Mouse (Mus musculus) heart, postnatal 36 days (tissue): ENCODE results near the gene Tsc22d4. TPM values are rescaled to one million over a fixed set of nuclear protein-coding genes. Genes with fewer than 3 reads are reported as not detected.

Experiments
- DNase-seq, 2 experiments: peaks; one replicate each; pipeline ENCODE4 v3.0.0; 2021 to 2022
- intact Hi-C: fragments of 180-260 bp; cut with DNase I; formaldehyde crosslinking; loops from one replicate; pipeline ENCODE4 v1.15.1; 2025
- total RNA-seq, 2 experiments: library from RNA; stranded (reverse); gene quantifications; 2 replicates each; pipeline ENCODE4 v1.2.3; 2021

The Tsc22d4 gene
- total RNA-seq, 2 experiments from 2014 or later: 260 to 268 TPM

DNA sequence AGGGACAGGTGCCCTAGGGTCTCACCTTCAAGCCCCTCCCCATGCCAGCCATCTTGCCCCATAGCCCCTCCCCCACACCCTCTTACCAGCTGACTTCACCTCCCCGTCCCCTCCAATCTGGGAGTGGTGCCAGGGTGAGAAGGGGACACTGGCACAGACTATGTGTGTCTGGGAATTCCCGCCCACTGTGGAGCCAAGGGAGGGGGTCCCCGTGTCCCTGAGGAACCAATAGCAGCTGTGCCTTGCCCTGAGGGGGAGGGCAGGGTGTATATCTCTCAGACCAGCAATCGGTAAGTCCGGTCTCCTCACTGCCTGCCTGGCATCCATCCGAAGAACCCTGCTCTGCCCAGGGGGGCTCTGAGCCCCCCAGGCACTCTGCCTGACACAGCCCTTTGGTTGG is 12.4 kb downstream of the Tsc22d4 start:
- intact Hi-C loops: loop anchor here (1.0 to 5.0 kb wide), 3 partner anchors 17 to 171 kb away; partner anchors contain the start of gene Nyap1
- peak; percentile 44 to 47 for DNase-seq

DNA sequence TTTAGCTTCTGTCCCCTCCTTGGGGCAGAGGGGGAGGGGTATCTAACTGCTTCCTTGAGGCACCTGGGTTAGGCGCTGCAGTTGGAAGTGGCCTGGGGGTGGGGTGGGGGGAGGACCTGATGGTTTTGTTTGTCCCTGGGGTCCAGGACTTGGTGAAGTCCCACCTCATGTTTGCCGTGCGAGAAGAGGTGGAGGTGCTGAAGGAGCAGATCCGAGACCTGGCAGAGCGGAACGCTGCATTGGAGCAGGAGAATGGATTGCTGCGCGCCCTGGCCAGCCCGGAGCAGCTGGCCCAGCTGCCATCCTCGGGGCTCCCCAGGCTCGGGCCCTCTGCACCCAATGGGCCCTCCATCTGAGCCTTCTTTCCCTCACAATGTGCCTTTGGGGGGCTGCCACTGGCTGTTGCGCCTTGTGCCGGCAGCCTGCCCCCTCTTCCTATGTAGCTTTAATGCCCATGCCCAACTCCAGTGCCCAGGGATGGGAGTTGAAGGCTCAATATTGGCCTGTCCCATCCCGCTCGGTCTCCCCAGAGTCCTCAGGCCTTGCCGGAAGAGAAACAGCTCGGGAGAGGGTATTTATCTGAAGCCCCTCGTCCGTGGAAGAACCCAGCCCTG is 13.5 kb downstream of the Tsc22d4 start:
- intact Hi-C loops: loop anchor here (5.0 kb wide), 1 partner anchor 172 kb away; no protein-coding TSS in a partner anchor
- no peak for DNase-seq

DNA sequence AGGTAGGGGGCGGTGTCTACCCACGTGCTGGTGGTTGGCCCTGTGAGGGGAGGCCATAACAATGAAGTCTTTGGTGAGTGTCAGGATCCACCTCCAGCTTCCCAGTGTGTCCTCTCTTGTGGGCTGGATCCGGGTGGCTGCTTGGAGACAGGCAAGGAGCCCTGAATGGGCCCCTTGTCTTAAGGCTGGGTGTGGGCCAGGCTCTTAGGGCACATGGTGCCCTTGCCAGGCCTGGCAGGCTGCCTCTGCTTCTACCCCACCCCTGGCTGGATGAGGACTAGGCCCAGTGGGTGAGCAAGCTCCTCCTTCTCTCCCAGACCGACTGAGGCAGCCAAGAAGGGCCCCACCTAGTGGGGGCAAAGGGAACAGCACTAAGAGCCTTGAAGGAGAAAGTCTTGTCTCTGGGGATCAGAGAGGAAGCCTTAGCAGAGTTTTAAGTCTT is 14.5 kb downstream of the Tsc22d4 start:
- DNase-seq: peak; percentile 84 to 87
- intact Hi-C loops: loop anchor here (1.0 to 5.0 kb wide), 3 partner anchors 103 to 278 kb away; no protein-coding TSS in a partner anchor

DNA sequence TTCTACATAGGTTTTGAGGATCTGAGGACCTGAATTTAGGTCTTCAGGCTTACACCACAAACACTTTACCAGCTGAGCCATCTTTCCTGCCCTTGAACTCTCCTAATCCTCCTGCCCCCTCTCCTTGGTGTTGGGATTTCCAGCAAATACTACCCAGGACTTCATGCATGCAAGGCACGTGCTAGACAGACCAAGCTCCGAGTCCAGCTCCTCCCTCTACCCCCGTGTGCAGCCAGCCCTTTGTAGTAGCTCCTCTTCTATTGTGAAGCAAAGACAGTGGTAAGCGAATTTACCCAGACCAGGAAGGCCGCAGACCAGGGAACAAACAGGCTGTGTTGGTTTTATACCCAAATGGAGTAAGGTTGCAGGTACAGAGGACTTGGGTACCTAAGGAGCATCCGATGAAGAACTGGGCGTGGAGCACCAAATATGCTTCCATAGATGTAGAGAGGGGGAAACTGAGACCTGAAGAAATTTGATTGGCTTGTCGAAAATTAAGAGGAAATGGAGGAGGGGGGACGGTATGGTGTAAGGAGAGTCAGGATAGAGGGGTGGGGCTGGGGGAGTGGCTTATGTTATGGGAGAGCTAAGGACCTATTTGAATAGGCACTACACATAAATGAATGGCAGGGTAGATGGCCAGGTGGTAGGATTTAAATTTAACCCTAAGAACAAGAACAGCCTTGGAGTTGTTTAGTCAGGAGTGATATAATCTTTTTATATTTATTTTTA is 19.2 kb downstream of the Tsc22d4 start:
- intact Hi-C loops: loop anchor here (5.0 kb wide), 1 partner anchor 282 kb away; no protein-coding TSS in a partner anchor

DNA sequence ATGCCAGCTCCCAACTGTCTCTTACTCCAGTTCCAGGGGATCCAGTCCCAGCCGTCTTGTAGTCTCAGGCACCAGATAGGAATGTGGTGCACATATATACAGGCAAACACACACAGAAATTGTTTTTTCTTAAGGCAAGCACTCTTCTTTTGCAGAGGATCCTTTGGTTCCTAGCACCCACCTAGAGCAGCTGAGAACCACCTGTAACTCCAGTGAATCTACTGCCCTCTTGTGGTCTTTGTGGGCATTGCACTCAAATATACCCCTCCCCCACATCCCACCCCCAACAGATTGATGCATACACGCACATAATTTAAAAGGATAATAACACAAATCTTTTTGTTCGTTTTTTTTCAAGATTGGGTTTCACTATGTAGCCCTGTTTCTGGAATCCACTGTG is 20.7 kb downstream of the Tsc22d4 start:
- intact Hi-C loops: no loop called here
- no peak for DNase-seq

More for the DNA sequence above, 19.2 kb downstream of the Tsc22d4 start:
- DNase-seq: no peak

DNA sequence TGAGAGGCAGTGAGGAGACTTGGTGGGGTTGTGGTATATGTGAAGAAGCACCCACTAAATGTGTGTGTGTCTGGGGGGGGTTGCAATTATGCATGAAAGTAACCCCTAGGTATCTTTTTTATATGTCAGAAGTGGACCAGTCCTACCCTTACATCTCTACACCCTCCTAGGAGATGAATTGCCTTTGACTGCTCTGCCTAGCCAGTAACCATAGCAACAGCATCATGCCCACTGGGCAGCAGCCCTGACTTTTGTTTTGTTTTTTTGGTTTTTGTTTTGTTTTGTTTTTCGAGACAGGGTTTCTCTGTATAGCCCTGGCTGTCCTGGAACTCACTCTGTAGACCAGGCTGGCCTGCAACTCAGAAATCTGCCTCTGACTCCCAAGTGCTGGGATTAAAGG is 22.9 kb downstream of the Tsc22d4 start:
- no peak for DNase-seq
- intact Hi-C loops: no loop called here

DNA sequence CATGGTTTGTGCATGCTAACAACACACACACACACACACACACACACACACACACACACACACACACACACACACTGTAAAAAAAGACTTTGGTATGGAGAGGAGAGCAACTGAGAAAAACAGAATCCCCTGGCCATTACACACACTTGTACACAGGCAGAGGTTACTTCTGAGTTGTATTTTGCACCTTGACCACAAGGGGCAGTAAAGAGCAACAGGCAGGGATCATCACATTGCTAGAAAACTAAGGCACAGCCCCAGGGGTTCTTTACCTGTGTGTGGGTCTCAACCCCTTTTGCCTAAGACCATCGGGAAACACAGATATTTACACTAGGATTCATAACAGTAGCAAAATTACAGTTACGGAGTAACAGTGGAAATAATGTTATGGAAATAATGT is 25.2 kb downstream of the Tsc22d4 start:
- intact Hi-C loops: no loop called here
- DNase-seq: no peak

DNA sequence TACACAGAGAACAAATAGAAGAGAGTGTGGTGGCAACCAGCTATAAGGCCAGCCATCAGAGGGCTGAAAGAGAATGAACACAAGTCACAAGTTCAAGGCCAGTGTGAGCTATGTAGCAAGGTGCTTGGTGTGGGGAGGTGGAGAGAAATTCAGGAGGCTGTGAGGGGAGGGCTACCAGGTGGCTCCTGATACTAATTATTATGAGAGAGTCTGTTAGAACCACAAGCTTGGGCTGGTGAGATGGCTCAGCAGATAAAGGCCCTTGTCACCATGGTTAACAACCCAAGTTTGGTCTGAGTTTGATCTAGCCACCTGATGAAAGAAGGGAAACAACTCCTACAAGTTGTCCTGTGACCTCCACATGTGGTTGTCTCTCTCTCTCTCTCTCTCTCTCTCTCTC is 27.2 kb downstream of the Tsc22d4 start:
- DNase-seq: no peak
- intact Hi-C loops: no loop called here

DNA sequence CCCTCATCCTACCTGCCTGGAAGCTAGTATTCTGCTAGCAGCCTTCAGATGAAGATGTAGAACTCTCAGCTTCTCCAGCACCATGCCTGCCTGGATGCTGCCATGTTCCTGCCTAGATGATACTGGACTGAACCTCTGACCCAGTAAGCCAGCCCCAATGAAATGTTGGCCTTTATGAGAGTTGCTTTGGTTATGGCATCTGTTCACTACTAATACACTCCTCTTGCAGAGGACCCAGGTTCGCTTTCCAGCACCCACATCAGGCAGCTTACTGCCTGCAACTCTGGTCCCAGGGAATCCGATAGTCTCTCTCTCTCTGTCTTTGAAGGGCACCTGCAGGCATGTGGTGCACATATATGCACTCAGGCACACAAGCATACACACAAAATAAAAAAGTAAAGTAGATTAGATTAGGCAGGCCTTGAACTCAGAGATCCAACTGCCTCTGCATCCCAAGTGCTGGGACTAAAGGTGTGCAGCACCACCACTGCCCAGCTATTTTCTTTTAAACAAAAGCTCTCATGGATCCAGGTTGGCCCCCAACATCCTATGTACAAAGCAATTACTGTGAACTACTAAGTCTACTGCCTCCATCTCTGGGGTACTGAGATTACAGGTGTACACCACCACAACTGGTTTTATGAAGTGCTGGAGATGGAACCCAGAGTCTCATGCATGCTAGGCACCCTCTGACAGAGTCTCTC is 30.2 kb downstream of the Tsc22d4 start:
- no peak for DNase-seq
- intact Hi-C loops: loop anchor here (5.0 kb wide), 1 partner anchor 438 kb away; no protein-coding TSS in a partner anchor

DNA sequence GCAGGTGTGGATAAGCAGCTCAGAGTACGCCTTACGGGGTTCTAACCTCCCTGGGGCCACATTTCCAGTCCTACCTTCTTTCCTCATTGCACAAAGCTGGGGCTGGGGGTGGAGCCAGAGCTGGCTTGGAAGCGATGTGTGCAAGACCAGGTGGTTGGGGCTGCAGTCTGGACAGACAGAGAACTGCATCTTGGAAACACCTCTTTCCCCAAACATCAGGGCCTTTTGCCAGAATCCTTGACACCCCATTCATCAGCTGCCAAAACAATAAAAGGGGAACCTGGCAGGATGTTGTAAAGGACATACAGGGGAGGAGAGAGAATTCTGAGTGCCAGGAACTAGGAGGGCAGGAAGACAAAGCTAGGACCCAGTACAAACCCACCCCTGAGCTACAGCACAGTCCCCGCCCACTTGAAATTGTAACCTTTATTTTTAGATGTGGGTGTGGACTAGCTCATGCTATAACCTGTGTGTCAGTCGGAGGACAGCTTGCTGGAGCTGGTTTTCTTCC is 30.9 kb downstream of the Tsc22d4 start:
- intact Hi-C loops: loop anchor here (5.0 kb wide), 1 partner anchor 439 kb away; no protein-coding TSS in a partner anchor
- DNase-seq: no peak

DNA sequence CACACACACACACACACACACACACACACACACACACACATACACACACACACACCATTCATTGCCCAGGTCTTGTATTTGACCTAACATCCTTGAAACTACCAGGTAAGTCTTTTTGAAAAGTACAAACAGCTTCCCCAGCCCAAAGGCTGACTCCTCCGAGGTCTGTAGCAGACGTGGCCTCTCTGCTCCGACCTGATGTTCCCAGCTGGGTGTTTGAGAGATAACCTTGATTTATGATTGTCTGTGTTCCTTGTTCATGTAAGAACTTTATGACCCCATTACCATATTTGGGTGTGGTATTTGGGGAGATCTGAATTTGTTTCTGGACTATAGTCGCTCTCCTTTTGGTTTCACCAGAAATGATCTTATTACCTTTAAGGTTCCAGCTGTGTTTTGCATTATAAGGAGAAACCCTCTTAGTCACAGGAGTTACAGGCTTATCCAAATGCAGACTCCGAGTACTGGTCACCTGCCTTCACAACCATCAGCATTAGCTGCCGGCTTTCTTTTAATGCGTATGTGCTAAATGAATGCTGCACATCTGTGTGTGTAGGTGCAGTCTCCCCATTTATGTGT is 31.8 kb downstream of the Tsc22d4 start:
- no peak for DNase-seq
- intact Hi-C loops: loop anchor here (5.0 kb wide), 1 partner anchor 440 kb away; no protein-coding TSS in a partner anchor

DNA sequence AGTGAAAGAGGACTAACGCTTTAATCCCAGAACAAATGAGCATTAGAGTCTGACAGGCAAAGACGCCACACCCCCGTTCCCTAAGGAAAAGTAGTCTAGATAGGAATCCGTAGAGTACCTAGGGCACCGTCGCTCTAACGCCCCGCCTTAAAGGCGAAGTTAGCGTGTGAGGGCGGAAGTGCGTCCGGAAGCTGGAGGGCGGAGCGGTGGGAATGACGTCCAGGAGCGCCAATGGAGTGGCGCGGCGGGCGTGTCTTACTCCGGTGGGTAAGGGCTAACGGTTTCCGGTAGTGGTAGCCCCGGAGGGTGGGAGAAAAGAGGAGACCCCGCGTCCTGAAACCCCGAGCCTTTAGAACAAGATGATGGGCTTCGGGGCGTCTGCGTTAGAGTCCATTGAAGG is 33.1 kb downstream of the Tsc22d4 start, which contains the start of gene Ppp1r35:
TSS of gene Ppp1r35 (plus strand) at position 215 of the 400 bp plus-strand sequence.
- intact Hi-C loops: loop anchor here (5.0 kb wide), 1 partner anchor 441 kb away; no protein-coding TSS in a partner anchor
- DNase-seq: peak; percentile 96 to 98

DNA sequence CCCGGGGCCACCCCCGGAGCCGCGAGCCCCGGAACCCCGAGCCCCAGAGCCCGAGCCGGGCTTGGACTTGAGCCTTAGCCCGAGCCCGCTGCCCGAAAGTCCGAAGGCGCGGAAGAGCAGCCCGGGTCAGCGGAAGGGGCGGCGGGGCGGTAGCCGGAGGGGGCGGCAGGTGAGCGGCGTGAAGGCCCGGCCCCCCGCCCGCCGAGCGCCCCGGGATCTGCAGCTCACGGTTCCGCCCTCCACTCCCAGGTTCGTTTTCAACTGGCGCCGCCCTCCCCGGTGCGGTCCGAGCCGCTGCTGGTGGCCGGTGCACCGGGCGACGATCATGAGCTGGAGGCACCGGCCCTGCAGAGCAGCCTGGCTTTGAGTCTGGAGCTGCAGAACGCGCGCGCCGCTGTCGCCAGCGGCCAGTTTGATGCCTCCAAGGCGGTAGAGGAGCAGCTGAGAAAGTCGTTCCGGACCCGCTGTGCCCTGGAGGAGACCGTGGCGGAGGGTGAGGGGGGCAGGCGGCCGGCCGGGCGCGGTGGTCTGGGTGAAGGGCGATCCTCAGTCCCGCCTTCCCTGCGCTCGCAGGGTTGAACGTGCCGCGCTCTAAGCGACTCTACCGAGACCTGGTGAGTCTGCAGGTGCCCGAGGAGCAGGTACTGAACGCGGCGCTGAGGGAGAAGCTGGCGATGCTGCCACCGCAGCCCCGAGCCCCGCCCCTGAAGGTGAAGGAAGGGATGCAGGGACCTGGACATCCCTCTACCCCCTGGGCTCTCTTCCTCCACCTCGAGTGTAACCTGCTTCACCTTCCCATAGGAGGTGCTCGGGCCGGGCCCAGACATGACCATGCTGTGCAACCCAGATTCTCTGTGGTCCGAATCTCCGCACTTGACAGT is 33.8 kb downstream of the Tsc22d4 start:
- intact Hi-C loops: loop anchor here (5.0 kb wide), 1 partner anchor 442 kb away; no protein-coding TSS in a partner anchor
- DNase-seq: peak in 1 of 2 experiments; percentile 34

DNA sequence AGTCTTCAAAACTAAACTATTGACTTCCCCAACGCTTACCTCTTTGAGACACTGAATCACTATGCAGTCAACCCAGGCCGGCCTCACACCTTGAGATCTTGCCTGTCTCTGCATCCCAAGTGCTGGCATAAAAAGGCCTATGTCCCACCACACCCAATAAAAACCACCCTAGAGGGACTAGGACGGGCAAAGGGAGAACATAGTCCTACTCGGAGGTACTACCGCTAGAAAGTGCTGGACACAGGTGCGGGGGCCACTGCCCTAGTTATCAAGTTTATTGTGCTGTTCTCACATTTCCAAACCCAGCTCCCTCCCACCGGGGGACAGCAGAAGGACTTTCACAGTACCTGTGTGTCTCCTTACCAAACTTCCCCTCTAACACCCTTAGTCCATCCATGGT is 36.1 kb downstream of the Tsc22d4 start:
- intact Hi-C loops: no loop called here

DNA sequence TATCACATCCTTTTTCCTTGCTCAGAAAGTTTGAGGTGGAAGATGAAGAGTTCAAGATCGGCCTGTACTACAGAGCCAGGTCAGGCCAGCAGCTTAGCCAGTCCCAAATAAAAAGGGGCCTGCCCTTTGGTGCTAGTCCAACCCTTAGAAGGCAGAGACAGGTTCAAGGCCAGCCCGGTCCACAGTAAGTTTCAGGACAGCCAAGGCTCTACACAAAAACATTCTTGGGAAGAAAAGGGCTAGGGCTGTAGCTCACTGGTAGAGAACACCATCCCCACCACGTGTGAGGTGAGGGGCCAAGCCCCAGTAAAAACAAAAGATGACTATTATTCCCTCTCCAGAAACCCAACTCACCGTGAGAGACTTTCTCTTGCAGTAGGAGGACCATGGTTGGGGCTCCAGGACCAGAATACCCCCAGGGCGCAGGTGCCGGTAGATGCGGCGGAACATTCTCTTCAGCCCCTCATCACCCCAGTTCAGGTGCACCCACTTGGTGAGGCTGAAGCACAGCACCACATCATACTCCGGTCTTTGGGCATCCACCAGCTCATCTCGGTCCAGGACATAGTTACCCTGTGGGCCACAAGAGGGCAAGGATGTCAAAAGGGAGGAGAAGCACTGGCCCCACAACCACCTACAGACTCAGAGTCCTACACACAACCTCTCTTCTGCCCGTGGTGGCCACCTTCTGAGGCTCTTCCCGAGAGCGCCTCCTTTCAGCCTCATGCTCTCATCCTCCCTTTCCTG is 37.4 kb downstream of the Tsc22d4 start:
- DNase-seq: no peak
- intact Hi-C loops: no loop called here

More for the DNA sequence above, 36.1 kb downstream of the Tsc22d4 start:
- DNase-seq: no peak

DNA sequence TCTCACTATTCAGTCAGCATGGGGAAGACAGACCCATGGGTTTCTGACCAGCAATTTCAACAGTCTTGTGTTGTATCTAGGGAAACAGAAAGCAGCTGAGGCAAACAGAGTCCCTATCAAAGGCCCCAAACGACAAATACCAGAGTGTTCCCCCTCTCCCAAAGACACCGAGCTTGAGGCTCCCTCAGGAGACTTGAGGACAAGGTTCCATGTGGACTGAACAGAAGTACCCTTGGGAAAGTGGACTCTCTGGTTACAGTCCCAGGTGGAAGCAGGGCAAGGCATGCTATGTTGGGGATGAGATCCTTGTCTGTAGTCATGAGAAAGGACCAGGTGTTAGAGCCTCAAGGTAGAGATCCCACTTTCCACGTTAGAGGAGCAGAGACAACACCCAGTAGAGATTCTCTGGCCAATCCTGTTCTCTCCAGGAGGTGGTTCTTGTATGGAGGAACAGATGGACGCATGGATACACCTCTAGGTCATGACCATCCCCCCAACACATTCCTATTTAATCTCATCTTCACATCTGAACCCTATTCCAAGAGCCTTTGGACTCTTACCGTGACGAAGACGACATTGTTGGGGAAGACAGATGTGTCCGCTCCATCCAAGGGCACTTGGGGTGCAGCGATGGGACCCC is 38.5 kb downstream of the Tsc22d4 start:
- no peak for DNase-seq
- intact Hi-C loops: no loop called here

DNA sequence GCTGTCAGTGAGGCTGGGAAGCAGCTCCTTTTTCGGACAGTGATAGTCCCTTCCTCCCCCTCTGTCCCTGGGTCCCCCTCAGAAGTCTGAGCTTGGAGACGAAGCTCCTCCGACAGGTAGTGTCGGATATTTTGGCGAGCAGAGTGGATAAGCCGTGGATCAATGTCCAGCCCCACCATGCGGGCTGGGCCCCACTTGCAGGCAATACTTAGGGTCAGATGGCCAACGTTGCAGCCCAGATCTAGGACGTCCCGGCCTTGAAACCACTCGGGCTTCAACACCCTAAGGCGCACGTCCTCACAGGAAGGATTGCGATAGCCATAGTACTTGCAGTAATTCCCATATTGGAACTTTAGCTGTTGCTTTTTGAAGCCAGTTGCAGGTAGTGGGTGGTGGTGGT is 39.0 kb downstream of the Tsc22d4 start:
- DNase-seq: no peak
- intact Hi-C loops: no loop called here
